Mouse (Mus musculus) lung, postnatal 14 days (tissue): Measurements from ENCODE around the gene Gm45194.

ENCODE experiments used
- DNase-seq: peaks from one replicate; pipeline ENCODE4 v3.0.0; 2021

Gm45194 gene

GRCm38 (mm10) chrX:111891089-111891488 is at the start of gene Gm45194:
Gm45194 (plus strand) TSS chrX:111891389.
- no peak for DNase-seq

GRCm38 (mm10) chrX:111855878-111856277 is 35.3 kb upstream of the Gm45194 start:
- no peak for DNase-seq

GRCm38 (mm10) chrX:111881251-111881650 is 9.9 kb upstream of the Gm45194 start:
- no peak for DNase-seq

DNA sequence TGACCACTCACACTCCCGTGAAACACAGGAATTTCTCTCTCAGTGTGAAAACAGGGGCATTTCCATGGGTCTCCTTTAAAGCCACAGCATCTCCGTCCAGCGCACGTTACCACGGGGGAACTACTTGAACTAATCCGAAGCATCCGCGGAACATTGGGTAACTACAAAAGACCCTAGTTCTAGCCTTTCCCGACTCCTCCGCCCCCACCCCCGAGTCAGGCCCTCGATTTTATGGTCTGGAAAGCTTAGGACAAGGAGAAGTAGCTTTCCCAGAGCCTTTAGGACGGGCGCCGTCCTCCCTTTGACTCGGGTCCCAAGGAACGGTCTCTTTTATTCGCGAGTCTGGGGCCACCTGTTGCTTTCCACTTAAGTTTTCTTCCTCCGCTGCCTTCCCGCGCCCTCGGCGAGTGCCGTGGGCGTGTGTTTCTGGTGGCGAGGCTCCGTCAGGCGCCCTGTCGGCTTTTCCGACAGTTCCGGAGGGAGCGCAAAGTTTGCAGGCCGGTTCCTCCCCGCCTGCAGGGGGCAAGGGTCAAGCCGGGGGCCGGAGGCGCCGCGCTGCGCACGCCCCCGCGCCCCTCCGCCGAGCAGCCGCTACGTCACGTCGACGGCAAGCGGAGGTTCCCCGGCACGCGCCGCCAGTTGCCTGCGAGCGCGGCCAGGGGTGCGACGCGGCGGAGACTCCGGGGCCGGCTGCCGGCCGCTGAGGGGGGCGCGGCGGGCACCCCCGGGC is 3.3 kb downstream of the Gm45194 start:
- DNase-seq, result no peak

GRCm38 (mm10) chrX:111895084-111895779 is 4.0 kb downstream of the Gm45194 start:
- DNase-seq, result no peak

DNA sequence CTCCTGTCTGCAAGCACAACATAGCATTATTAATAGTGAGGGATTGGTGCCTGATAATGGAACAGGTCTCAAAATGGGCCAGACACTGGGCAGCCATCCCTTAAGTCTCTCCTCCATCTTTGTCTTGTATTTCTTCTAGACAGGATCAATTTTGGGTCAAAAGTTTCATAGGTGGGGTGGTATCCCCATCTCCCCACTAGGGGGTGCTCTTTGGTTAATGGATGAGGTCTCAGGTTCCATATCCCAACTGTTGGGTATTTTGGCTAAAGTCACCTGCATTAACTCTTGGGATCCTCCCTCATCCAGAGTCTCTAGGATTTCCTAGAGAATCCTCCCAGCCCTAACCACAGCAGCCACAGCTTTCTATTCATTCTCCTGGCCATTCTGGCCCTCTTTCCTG is 26.2 kb downstream of the Gm45194 start:
- no peak for DNase-seq

DNA sequence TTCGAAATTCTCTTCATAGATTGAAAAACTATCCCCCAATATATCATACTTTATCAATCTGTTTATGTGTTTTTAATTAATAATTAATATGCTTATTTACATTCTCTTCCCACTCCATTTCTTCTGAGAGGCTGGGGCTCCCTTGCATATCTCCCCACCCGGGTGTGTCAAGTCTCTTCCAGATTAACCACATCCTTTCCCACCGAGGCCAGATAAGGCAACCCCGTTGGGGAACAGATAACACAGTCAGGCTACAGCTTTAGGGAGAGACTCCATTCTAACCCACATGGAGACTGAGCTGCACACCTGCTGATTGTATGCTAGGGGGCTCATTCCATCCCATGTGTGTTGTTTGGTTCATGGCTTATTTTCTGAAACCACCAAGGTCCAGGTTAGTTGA is 69.7 kb downstream of the Gm45194 start:
- DNase-seq, result no peak

GRCm38 (mm10) chrX:111999661-112000060 is 108.5 kb downstream of the Gm45194 start:
- DNase-seq, result no peak

DNA sequence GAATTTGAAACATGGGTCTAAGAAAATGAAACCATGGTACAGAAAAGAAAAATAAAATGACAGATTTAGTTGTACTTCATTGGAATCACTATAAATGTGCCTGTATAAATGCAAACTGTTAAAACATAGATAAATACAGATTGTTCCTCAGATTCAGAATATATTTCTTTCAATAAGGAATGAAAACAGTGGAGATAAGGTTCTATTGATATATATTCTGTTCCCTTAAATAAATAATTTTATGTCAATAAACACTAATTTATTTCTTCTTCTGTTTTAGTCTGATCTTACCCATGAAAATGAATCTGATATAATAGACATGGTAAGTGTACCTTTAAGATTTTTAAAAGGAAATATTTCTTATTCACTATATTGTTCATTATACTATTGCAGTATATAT is 119.5 kb downstream of the Gm45194 start, which contains the start of gene Tex16:
Gene Tex16, plus strand, starts transcription at position 301 of the 400 bp plus-strand sequence.
- DNase-seq, result no peak

DNA sequence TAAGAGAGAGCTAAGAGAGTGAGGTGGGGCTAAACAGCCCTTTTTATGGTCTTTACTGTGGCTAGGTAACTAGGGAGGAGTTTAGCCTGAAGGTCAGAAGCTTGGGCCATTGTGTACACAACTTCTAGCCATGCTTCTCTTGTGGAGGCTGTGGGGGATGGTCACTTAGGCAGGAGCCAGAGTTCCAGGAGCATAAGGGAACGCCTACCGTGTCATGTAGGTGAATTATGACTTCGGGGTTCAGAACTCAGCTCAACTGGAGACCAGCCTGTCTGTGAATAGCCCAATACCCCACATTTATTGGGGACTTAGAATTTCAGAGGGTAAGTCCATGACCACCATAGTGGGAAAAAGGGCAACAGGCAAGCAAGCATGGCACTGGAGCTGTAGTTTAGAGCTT is 347.6 kb downstream of the Gm45194 start, which contains the start of gene 4933403O08Rik:
Gene 4933403O08Rik, plus strand, starts transcription at position 301 of the 400 bp plus-strand sequence.
- no peak for DNase-seq

GRCm38 (mm10) chrX:112242916-112243315 is 351.7 kb downstream of the Gm45194 start:
- no peak for DNase-seq

DNA sequence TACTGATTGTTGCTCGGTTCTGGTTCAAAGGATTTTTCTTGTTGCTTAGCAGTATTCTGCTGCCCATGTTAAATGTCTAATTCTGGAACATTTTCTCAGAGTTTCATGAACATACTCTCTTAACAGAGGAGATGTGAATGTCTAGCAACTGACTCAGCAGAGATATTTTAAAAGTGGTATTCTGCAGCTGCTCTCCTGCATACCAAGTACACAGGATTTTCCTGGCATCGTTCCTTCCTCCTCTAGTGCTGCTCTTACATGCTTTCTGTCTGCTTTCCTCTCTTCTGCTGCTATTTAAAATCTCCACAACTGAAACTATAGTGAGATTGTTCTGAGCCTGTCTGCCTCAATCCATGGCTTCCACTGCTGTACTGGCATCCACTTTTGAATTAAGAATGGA is 364.3 kb downstream of the Gm45194 start:
- no peak for DNase-seq

DNA sequence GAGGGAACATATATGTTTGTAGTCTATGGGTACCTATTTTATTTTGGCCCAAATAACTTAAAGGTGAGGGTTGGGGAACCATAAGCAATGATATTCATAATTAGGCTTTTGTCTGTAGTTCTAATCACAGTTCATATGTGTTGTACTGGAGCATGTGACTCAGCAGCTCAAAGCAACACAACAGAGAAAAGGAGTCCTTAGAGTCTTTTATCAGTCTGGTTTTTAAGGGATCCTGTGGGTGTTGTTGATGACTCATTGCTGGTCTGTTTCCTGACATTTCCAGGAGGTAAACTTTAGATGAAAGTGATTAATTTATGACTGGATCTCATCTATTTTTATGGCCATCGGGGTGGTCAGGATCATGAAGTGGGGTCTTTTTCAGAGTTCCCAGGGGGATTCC is 382.4 kb downstream of the Gm45194 start:
- DNase-seq, result no peak
